Mouse (Mus musculus) limb, embryonic 13.5 days (tissue): Measurements from ENCODE around the gene Ehd1. TPM values are rescaled to one million over a fixed set of nuclear protein-coding genes. Genes with fewer than 3 reads are reported as not detected.

ENCODE experiments used
- ATAC-seq: fragments of 200-750 bp; cut with Nextera tagmentation; 2 replicates; pipeline ENCODE4 v1.8.0; 2017; ENCODE audit warnings: low read depth, moderate number of reproducible peaks, moderate TSS enrichment; ENCODE audit not compliant: low FRiP score
- H3K27ac ChIP-seq: fragments of 300-500 bp; sonication (generic); 2 replicates; pipeline ENCODE4 v1.5.1; 2015; ENCODE audit warnings: inconsistent platforms, mild to moderate bottlenecking, moderate library complexity
- H3K27me3 ChIP-seq: fragments of 300-500 bp; sonication (generic); 2 replicates; pipeline ENCODE4 v1.6.1; 2015; ENCODE audit warnings: mild to moderate bottlenecking, inconsistent platforms
- H3K36me3 ChIP-seq: fragments of 300-500 bp; sonication (generic); 2 replicates; pipeline ENCODE4 v1.6.1; 2015; ENCODE audit warnings: inconsistent platforms, mild to moderate bottlenecking, moderate library complexity
- H3K4me1 ChIP-seq: fragments of 300-500 bp; sonication (generic); 2 replicates; pipeline ENCODE4 v1.6.1; 2015; ENCODE audit warnings: inconsistent platforms
- H3K4me2 ChIP-seq: fragments of 300-500 bp; sonication (generic); replicated peaks from 2 replicates; pipeline ENCODE4 v1.6.1; 2015; ENCODE audit warnings: inconsistent platforms, mild to moderate bottlenecking, moderate library complexity
- H3K4me3 ChIP-seq: fragments of 300-500 bp; sonication (generic); 2 replicates; pipeline ENCODE4 v1.5.1; 2015; ENCODE audit warnings: moderate library complexity, mild to moderate bottlenecking, inconsistent platforms
- H3K9ac ChIP-seq: fragments of 300-500 bp; sonication (generic); 2 replicates; pipeline ENCODE4 v1.6.1; 2015; ENCODE audit warnings: mild to moderate bottlenecking, inconsistent platforms
- H3K9me3 ChIP-seq: fragments of 300-500 bp; sonication (generic); 2 replicates; pipeline ENCODE4 v1.6.1; 2016; ENCODE audit warnings: inconsistent platforms
- WGBS: fragments of 180-500 bp; shearing (Covaris S2); methylation state at CpG from one replicate; pipeline ENCODE4 v1.1.7; 2015; 5-methylcytosine and 5-hydroxymethylcytosine counted together
- polyA plus RNA-seq: library from polyadenylated mRNA; unstranded; fragments of >200 nt; fragmentation: Nextera tagmentation; extraction: Ambion mirVana; gene quantifications from 2 replicates; pipeline ENCODE4 v1.2.1, GENCODE M21; 2015

The Ehd1 gene
- polyA plus RNA-seq, 1 experiment from 2014 or later: 82.9 TPM

GRCm38 (mm10) chr19:6297641-6298040 is 21.1 kb downstream of the Ehd1 start:
- H3K4me3 ChIP-seq: no peak overlapping the region
- WGBS: 92% methylated on average over 9 of the region's 9 CpGs
- no peaks in the 10 kb centered on the region for H3K27me3 ChIP-seq
- H3K4me2 ChIP-seq: no peak overlapping the region
- H3K4me1 ChIP-seq: peaks cover 4% of the 10 kb centered on the region
- H3K36me3 ChIP-seq: peaks cover 88% of the 10 kb centered on the region
- H3K27ac ChIP-seq: no peak overlapping the region
- no peak overlapping the region; the same call in 1 of the 2 replicates for H3K9ac ChIP-seq
- no peaks in the 10 kb centered on the region for H3K9me3 ChIP-seq
- no peak for ATAC-seq

- 77% methylated on average over 4 of the region's 4 CpGs for WGBS
- no peak for ATAC-seq
- H3K36me3 ChIP-seq: peaks cover 77% of the 10 kb centered on the region
- H3K27ac ChIP-seq: no peak overlapping the region
- no peak overlapping the region for H3K4me2 ChIP-seq
- no peak overlapping the region for H3K9ac ChIP-seq
- no peaks in the 10 kb centered on the region for H3K27me3 ChIP-seq
- H3K4me1 ChIP-seq: peaks cover 16% of the 10 kb centered on the region
- H3K4me3 ChIP-seq: no peak overlapping the region
- no peaks in the 10 kb centered on the region for H3K9me3 ChIP-seq
Measured at GRCm38 (mm10) chr19:6299003-6299402, 22.5 kb downstream of the Ehd1 start.

DNA sequence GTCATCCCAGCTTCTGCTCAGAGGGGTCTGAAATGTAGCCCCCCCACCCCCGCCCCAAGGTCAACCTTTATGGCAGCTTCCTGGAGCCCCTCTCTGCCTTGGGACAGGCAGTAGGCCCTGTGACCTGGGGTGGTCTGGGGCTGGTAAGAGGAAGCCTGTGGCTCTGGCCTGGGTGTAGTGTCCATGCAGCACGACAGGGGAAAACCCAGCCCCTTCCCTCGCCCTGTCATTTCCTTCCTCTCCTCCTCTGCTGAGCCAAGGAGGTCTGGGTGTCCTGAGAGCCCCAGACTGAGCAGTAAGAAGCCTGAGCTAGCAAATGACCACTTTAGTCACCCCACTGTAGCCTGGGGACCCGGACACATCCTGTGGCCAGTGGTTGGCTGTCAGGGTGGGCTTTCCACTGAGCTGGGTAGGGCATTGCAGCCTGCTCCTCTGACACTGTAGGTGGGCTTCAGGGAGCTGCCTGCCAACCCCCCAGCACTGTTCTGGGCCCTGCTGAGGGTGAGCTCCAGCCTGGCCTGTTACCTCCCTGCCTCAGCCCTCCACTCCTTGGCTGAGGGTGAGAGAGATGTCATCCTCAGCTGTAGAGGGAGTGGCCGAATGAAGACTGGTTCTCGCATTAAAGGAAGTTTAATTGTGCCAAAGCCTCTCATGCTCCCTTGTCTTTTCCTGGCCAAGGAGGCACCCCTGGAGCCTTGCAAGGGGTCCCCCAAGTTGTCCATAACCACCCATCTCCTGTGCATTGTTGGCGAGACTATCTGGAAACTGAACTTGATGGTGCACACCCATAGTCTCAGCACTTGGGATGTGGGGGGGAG is 23.1 kb downstream of the Ehd1 start:
- no peak for ATAC-seq
- WGBS: 86% methylated on average over 7 of the region's 7 CpGs
- H3K27ac ChIP-seq: no peak overlapping the region

DNA sequence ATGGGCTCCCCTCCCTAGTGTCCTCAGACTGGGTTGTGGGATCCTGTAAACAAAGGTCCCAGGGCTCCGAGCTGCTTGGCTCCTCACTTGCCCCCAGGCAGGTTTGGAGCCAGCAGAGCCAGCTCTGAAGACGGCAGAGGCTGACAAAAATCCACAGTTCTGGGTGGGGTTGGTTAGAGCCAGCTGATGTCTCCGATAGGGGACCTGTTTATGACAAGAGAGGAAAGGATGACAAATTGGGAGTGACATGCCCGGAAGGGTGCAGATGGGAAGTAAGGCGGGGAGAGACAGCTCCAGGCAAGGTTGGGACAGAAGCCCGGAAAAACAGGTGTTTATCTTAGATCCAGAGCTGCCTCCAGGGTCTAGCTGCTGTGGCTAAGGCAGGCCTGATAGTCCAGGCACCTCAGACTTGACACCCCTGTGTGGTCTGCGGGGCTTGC is 23.9 kb downstream of the Ehd1 start:
- Histone ChIP-seq H3K4me1 (peaks cover 16% of the 10 kb centered on the region), H3K36me3 (peaks cover 62% of the 10 kb centered on the region), H3K4me2 (no peak overlapping the region), H3K4me3 (no peak overlapping the region), H3K9ac (no peak overlapping the region), H3K9me3 (no peaks in the 10 kb centered on the region), H3K27ac (no peak overlapping the region), H3K27me3 (no peaks in the 10 kb centered on the region)
- no peak for ATAC-seq
- WGBS: 71% methylated on average over 7 of the region's 7 CpGs

More for the DNA sequence above, 23.1 kb downstream of the Ehd1 start:
- H3K4me3 ChIP-seq: no peak overlapping the region
- H3K9ac ChIP-seq: no peak overlapping the region
- no peak overlapping the region for H3K4me2 ChIP-seq
- H3K27me3 ChIP-seq: no peaks in the 10 kb centered on the region
- peaks cover 16% of the 10 kb centered on the region for H3K4me1 ChIP-seq
- peaks cover 70% of the 10 kb centered on the region for H3K36me3 ChIP-seq
- no peaks in the 10 kb centered on the region for H3K9me3 ChIP-seq

DNA sequence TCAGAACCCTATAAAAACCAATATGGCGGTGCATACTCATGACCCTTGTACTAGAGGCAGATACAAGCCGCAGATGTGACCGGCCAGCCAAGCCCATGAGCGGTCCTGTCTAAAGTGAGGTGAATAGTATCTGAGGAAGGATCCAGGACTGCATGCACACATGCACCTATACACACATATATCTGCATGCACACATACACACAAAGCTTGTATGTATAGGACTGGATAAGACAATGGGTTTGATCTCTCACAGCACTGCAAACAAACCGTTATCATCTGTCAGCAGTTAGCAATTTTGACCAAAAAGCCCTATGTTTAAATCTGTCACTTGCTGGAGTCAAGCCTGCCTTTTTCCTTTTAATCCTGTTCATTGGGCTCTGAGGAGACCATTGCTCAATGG is 25.6 kb downstream of the Ehd1 start:
- no peak overlapping the region for H3K4me2 ChIP-seq
- no peaks in the 10 kb centered on the region for H3K9me3 ChIP-seq
- WGBS: 94% methylated on average over 5 of the region's 5 CpGs
- H3K27me3 ChIP-seq: no peaks in the 10 kb centered on the region
- no peak overlapping the region for H3K4me3 ChIP-seq
- H3K27ac ChIP-seq: peak overlapping the region; percentile 67
- H3K9ac ChIP-seq: peak overlapping the region; percentile 35; the same call in 1 of the 2 replicates
- ATAC-seq: no peak
- peaks cover 45% of the 10 kb centered on the region for H3K36me3 ChIP-seq
- H3K4me1 ChIP-seq: peaks cover 26% of the 10 kb centered on the region

GRCm38 (mm10) chr19:6302522-6302921 is 26.0 kb downstream of the Ehd1 start:
- peaks cover 30% of the 10 kb centered on the region for H3K4me1 ChIP-seq
- H3K27me3 ChIP-seq: no peaks in the 10 kb centered on the region
- peak; percentile 33; the same call in 1 of the 2 replicates for ATAC-seq
- WGBS: 36% methylated on average over 4 of the region's 4 CpGs
- no peaks in the 10 kb centered on the region for H3K9me3 ChIP-seq
- H3K36me3 ChIP-seq: peaks cover 41% of the 10 kb centered on the region
- H3K4me3 ChIP-seq: no peak overlapping the region
- H3K9ac ChIP-seq: peak overlapping the region; percentile 35
- no peak overlapping the region for H3K4me2 ChIP-seq
- peak overlapping the region; percentile 67 for H3K27ac ChIP-seq

DNA sequence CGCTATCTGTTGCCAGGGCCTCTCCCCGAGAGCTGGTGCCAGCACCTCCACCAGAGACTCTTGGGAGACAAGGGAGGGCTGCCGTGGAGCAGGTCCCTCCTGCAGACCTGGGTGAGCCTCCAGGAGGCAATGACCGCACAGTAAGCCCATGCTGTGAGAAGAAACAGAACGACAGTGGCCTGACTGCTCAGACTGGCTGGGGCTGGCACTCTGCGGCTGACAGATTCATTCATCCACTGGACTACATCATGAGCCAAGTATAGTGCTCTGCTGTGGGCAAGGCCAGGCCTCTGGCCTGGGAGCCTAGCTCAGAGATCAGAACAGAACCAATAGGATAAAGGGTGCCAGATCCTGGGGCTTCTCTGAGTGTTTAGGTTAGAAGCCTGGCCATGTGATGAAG is 27.3 kb downstream of the Ehd1 start:
- peak overlapping the region; percentile 23; the same call in 1 of the 2 replicates for H3K27ac ChIP-seq
- H3K27me3 ChIP-seq: no peaks in the 10 kb centered on the region
- no peak overlapping the region for H3K4me2 ChIP-seq
- no peaks in the 10 kb centered on the region for H3K9me3 ChIP-seq
- H3K9ac ChIP-seq: peak overlapping the region; percentile 20; the same call in 1 of the 2 replicates
- H3K4me1 ChIP-seq: peaks cover 37% of the 10 kb centered on the region
- 78% methylated on average over 6 of the region's 6 CpGs for WGBS
- ATAC-seq: no peak
- peaks cover 28% of the 10 kb centered on the region for H3K36me3 ChIP-seq
- no peak overlapping the region for H3K4me3 ChIP-seq

- peaks cover 37% of the 10 kb centered on the region for H3K4me1 ChIP-seq
- H3K36me3 ChIP-seq: peaks cover 18% of the 10 kb centered on the region
- no peaks in the 10 kb centered on the region for H3K9me3 ChIP-seq
- no peak overlapping the region for H3K27ac ChIP-seq
- H3K9ac ChIP-seq: no peak overlapping the region
- no peak overlapping the region for H3K4me3 ChIP-seq
- H3K27me3 ChIP-seq: no peaks in the 10 kb centered on the region
- ATAC-seq: peak; percentile 42; the same call in 1 of the 2 replicates
- no peak overlapping the region for H3K4me2 ChIP-seq
- WGBS: 23% methylated on average over 5 of the region's 5 CpGs
Measured at GRCm38 (mm10) chr19:6304787-6305516, 28.4 kb downstream of the Ehd1 start.

DNA sequence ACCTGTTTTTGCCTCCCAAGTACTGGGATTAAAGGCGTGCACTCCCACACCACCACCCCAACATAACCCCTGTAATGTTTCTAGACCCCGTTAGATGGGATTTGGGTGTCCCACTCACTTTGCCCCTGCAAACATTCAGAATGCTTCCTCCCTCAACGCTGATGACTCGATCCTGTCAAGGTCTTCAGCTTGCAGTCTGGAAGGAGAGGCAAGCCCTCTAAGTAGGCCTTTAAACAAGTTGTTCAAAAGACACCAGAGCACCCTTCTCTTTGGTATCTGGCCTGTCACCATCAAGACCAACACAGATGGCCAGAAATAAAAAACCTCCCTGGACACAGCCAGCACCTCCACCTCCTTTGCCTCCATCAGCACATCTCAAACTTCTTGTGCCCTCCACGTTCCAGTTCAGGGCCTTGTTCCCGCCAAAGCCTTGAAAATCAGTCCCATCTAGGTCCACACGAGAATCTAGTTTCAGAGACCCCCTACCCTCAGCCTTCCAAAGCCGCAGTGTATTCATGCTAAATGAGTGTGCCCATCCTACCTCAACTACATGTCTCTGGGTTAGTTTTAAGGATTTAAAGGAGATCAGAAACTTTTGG is 29.1 kb downstream of the Ehd1 start:
- no peak for ATAC-seq
- Histone ChIP-seq H3K9me3 (no peaks in the 10 kb centered on the region), H3K9ac (peak overlapping the region; percentile 75), H3K4me1 (peaks cover 37% of the 10 kb centered on the region), H3K27me3 (no peaks in the 10 kb centered on the region), H3K4me2 (peak overlapping the region; percentile 81), H3K4me3 (peak overlapping the region; percentile 66), H3K36me3 (peaks cover 18% of the 10 kb centered on the region), H3K27ac (peak overlapping the region; percentile 76)
- WGBS: 60% methylated on average over 8 of the region's 8 CpGs

DNA sequence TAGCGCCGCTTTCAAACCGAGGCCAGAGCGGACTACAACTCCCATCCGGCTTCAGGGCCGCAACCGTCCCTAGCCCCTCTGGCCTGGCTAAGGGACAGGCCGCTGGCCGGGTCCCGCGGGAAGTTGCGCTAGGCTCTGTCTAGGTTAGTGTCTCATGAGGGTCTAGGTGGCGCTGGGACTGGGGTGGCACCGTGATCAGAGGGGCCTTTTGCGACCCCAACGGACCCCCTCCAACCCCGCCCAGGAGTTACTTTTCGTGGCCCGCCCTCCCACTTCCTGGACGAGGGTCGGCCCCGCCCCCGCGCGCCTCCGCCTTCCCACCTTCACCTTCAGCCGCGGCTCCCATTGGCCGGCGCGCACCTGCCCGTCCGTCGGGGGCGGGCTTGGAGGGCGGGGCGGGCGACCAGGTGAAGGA is 29.6 kb downstream of the Ehd1 start, which contains the start of gene Cdc42bpg:
Gene Cdc42bpg, plus strand, starts transcription at position 320 of the 415 bp plus-strand sequence.
- peak within 1 kb of the TSS; percentile 75 for H3K9ac ChIP-seq
- peak; percentile 80 for ATAC-seq
- no peaks in the 10 kb centered on the region for H3K27me3 ChIP-seq
- H3K4me2 ChIP-seq: peak within 1 kb of the TSS; percentile 81
- H3K4me3 ChIP-seq: peak within 1 kb of the TSS; percentile 66
- no peaks in the 10 kb centered on the region for H3K9me3 ChIP-seq
- WGBS: 1% methylated on average over 33 of the region's 38 CpGs
- peaks cover 19% of the 10 kb centered on the region for H3K36me3 ChIP-seq
- H3K27ac ChIP-seq: peak within 1 kb of the TSS; percentile 76
- H3K4me1 ChIP-seq: peaks cover 37% of the 10 kb centered on the region

GRCm38 (mm10) chr19:6306586-6306985 is 30.1 kb downstream of the Ehd1 start:
- no peaks in the 10 kb centered on the region for H3K9me3 ChIP-seq
- WGBS: 1% methylated on average over 22 of the region's 34 CpGs
- H3K4me2 ChIP-seq: peak overlapping the region; percentile 81
- peak overlapping the region; percentile 75 for H3K9ac ChIP-seq
- H3K4me3 ChIP-seq: peak overlapping the region; percentile 66
- no peaks in the 10 kb centered on the region for H3K27me3 ChIP-seq
- H3K27ac ChIP-seq: no peak overlapping the region
- peak; percentile 52 for ATAC-seq
- peaks cover 37% of the 10 kb centered on the region for H3K4me1 ChIP-seq
- peaks cover 20% of the 10 kb centered on the region for H3K36me3 ChIP-seq
